Mouse (Mus musculus): ENCODE measurements around the gene Zfp541. TPM values are rescaled to one million over a fixed set of nuclear protein-coding genes. Genes with fewer than 3 reads are reported as not detected.

Zfp541 gene
- total and polyA plus RNA-seq, 2 experiments from 2014 or later = 0.15 to 0.33 TPM

- H3K27me3 ChIP-seq (ENCODE audit: insufficient read depth, low read length) = no peaks in the 10 kb centered on the region
- no peak for TF ChIP-seq CTCF (IDR thresholded peaks at IDR 0.05)
- no peak for ATAC-seq (ENCODE audit: low FRiP score)
- no peak overlapping the region for H3K4me3 ChIP-seq (ENCODE audit: low read depth, low read length)
- H3K4me2 ChIP-seq (ENCODE audit: low read depth, low read length, poor library complexity, severe bottlenecking) = no peak overlapping the region
- no peak overlapping the region for H3K27ac ChIP-seq (ENCODE audit: low read depth, low read length)
- H3K9me3 ChIP-seq (ENCODE audit: low read length) = no peaks in the 10 kb centered on the region
- no peak for DNase-seq (ENCODE audit: low spot score)
- peaks cover 14% of the 10 kb centered on the region; the same call in 1 of the 2 replicates for H3K4me1 ChIP-seq (ENCODE audit: insufficient read depth, low read length)
- no peaks in the 10 kb centered on the region for H3K36me3 ChIP-seq (ENCODE audit: insufficient read depth, low read length)
- H3K9ac ChIP-seq (replicated peaks; ENCODE audit: low read length, poor library complexity, severe bottlenecking) = no peak overlapping the region
- WGBS = 88% methylated on average over 3 of the region's 3 CpGs
Measured at GRCm38 (mm10) chr7:16050600-16050999, 11.0 kb upstream of the Zfp541 start.

GRCm38 (mm10) chr7:16051883-16052595 lies 9.6 kb upstream of the Zfp541 start:
- H3K4me3 ChIP-seq (ENCODE audit: low read depth, low read length) = peak overlapping the region; percentile 43
- peak overlapping the region; percentile 54; the same call in 1 of the 2 replicates for H3K9ac ChIP-seq (replicated peaks; ENCODE audit: low read length, poor library complexity, severe bottlenecking)
- peaks cover 10% of the 10 kb centered on the region; the same call in 1 of the 2 replicates for H3K4me1 ChIP-seq (ENCODE audit: insufficient read depth, low read length)
- H3K27me3 ChIP-seq (ENCODE audit: insufficient read depth, low read length) = no peaks in the 10 kb centered on the region
- peak overlapping the region; percentile 57 for H3K4me2 ChIP-seq (ENCODE audit: low read depth, low read length, poor library complexity, severe bottlenecking)
- WGBS = 5% methylated on average over 19 of the region's 19 CpGs
- ATAC-seq (ENCODE audit: low FRiP score) = no peak
- DNase-seq (ENCODE audit: low spot score) = peak; percentile 80
- peak overlapping the region; percentile 75 for H3K27ac ChIP-seq (ENCODE audit: low read depth, low read length)
- TF ChIP-seq CTCF (IDR thresholded peaks at IDR 0.05) = peak; percentile 80
- no peaks in the 10 kb centered on the region for H3K9me3 ChIP-seq (ENCODE audit: low read length)
- no peaks in the 10 kb centered on the region for H3K36me3 ChIP-seq (ENCODE audit: insufficient read depth, low read length)

- no peaks in the 10 kb centered on the region for H3K36me3 ChIP-seq (ENCODE audit: insufficient read depth, low read length)
- 0 out of 2 replicates have a peak, but pooled peaks have one; percentile 1 for TF ChIP-seq CTCF (IDR thresholded peaks at IDR 0.05)
- 0% methylated on average over 24 of the region's 24 CpGs for WGBS
- H3K4me2 ChIP-seq (ENCODE audit: low read depth, low read length, poor library complexity, severe bottlenecking) = peak overlapping the region; percentile 57
- H3K4me1 ChIP-seq (ENCODE audit: insufficient read depth, low read length) = peaks cover 10% of the 10 kb centered on the region; the same call in 1 of the 2 replicates
- peak overlapping the region; percentile 54 for H3K9ac ChIP-seq (replicated peaks; ENCODE audit: low read length, poor library complexity, severe bottlenecking)
- H3K4me3 ChIP-seq (ENCODE audit: low read depth, low read length) = peak overlapping the region; percentile 43
- H3K27ac ChIP-seq (ENCODE audit: low read depth, low read length) = peak overlapping the region; percentile 75
- no peaks in the 10 kb centered on the region for H3K9me3 ChIP-seq (ENCODE audit: low read length)
- peak; percentile 99 for DNase-seq (ENCODE audit: low spot score)
- ATAC-seq (ENCODE audit: low FRiP score) = peak; percentile 88
- no peaks in the 10 kb centered on the region for H3K27me3 ChIP-seq (ENCODE audit: insufficient read depth, low read length)
Measured at GRCm38 (mm10) chr7:16052684-16053083, 8.9 kb upstream of the Zfp541 start.

GRCm38 (mm10) chr7:16053105-16053504 lies 8.5 kb upstream of the Zfp541 start:
- Histone ChIP-seq H3K4me3 (ENCODE audit: low read depth, low read length) (peak overlapping the region; percentile 43), H3K4me2 (ENCODE audit: low read depth, low read length, poor library complexity, severe bottlenecking) (peak overlapping the region; percentile 57), H3K27me3 (ENCODE audit: insufficient read depth, low read length) (no peaks in the 10 kb centered on the region), H3K36me3 (ENCODE audit: insufficient read depth, low read length) (no peaks in the 10 kb centered on the region), H3K9ac (replicated peaks; ENCODE audit: low read length, poor library complexity, severe bottlenecking) (no peak overlapping the region), H3K9me3 (ENCODE audit: low read length) (no peaks in the 10 kb centered on the region), H3K27ac (ENCODE audit: low read depth, low read length) (no peak overlapping the region), H3K4me1 (ENCODE audit: insufficient read depth, low read length) (peaks cover 10% of the 10 kb centered on the region; the same call in 1 of the 2 replicates)
- ATAC-seq (ENCODE audit: low FRiP score) (no peak), DNase-seq (ENCODE audit: low spot score) (no peak)
- WGBS = 11% methylated on average over 6 of the region's 6 CpGs
- TF ChIP-seq CTCF (IDR thresholded peaks at IDR 0.05) = no peak

- Histone ChIP-seq H3K4me3 (ENCODE audit: low read depth, low read length) (no peak overlapping the region), H3K9me3 (ENCODE audit: low read length) (no peaks in the 10 kb centered on the region), H3K9ac (replicated peaks; ENCODE audit: low read length, poor library complexity, severe bottlenecking) (no peak overlapping the region), H3K27me3 (ENCODE audit: insufficient read depth, low read length) (no peaks in the 10 kb centered on the region), H3K4me1 (ENCODE audit: insufficient read depth, low read length) (peaks cover 3% of the 10 kb centered on the region; the same call in 1 of the 2 replicates), H3K4me2 (ENCODE audit: low read depth, low read length, poor library complexity, severe bottlenecking) (no peak overlapping the region), H3K27ac (ENCODE audit: low read depth, low read length) (no peak overlapping the region), H3K36me3 (ENCODE audit: insufficient read depth, low read length) (no peaks in the 10 kb centered on the region)
- TF ChIP-seq CTCF (IDR thresholded peaks at IDR 0.05) = peak; percentile 1; the same call in 1 of the 2 replicates
- ATAC-seq (ENCODE audit: low FRiP score) = no peak
- no peak for DNase-seq (ENCODE audit: low spot score)
- WGBS = 61% methylated on average over 4 of the region's 4 CpGs
Measured at GRCm38 (mm10) chr7:16054966-16055365, 6.6 kb upstream of the Zfp541 start.

GRCm38 (mm10) chr7:16055665-16056064 lies 5.9 kb upstream of the Zfp541 start:
- no peak for DNase-seq (ENCODE audit: low spot score)
- 88% methylated on average over 6 of the region's 6 CpGs for WGBS
- Histone ChIP-seq H3K4me1 (ENCODE audit: insufficient read depth, low read length) (no peaks in the 10 kb centered on the region), H3K4me3 (ENCODE audit: low read depth, low read length) (no peak overlapping the region), H3K9me3 (ENCODE audit: low read length) (no peaks in the 10 kb centered on the region), H3K27me3 (ENCODE audit: insufficient read depth, low read length) (no peaks in the 10 kb centered on the region), H3K4me2 (ENCODE audit: low read depth, low read length, poor library complexity, severe bottlenecking) (no peak overlapping the region), H3K36me3 (ENCODE audit: insufficient read depth, low read length) (no peaks in the 10 kb centered on the region), H3K27ac (ENCODE audit: low read depth, low read length) (no peak overlapping the region), H3K9ac (replicated peaks; ENCODE audit: low read length, poor library complexity, severe bottlenecking) (no peak overlapping the region)
- no peak for TF ChIP-seq CTCF (IDR thresholded peaks at IDR 0.05)
- ATAC-seq (ENCODE audit: low FRiP score) = no peak

All from midbrain, postnatal 0 days (tissue).